ENCODE assay signal across 11 mouse cellular contexts in genomic region chr13:71506777-71507176, GRCm38 (mm10).
A peak's percentile ranks its signal among the peaks of the same experiment; 100 is the strongest.
DNase-seq lines count a peak whose midpoint lies in the region; ATAC-seq lines count a peak whose summit lies in the region.
"Had no signal": no experiment of that assay in that cellular context is flagged by ENCODE, and none has a peak within 500 bp of the region (broad histone marks: within the 10 kb centered on the region; RNA-seq: fewer than 3 reads in every experiment).

No protein-coding gene starts in this region.

- H3K36me3 ChIP-seq in forebrain, embryonic 10.5 days (replicated peaks) = no peaks in the 10 kb centered on the region
- no peaks in the 10 kb centered on the region for H3K36me3 ChIP-seq in forebrain, embryonic 16.5 days (ENCODE audit: control insufficient read depth, insufficient read depth)
- H3K36me3 ChIP-seq in kidney, embryonic 16.5 days (ENCODE audit: insufficient read depth, low read length) = no peaks in the 10 kb centered on the region
- H3K36me3 ChIP-seq in hindbrain, embryonic 15.5 days = no peaks in the 10 kb centered on the region
- H3K36me3 ChIP-seq: limb, embryonic 15.5 days had no signal

- 32% methylated on average over 7 of the region's 7 CpGs for WGBS in forebrain, embryonic 10.5 days
- WGBS in forebrain, embryonic 16.5 days = 30% methylated on average over 7 of the region's 7 CpGs
- WGBS in kidney, embryonic 16.5 days = 27% methylated on average over 7 of the region's 7 CpGs
- WGBS in hindbrain, embryonic 15.5 days = 24% methylated on average over 7 of the region's 7 CpGs

- H3K27me3 ChIP-seq in forebrain, embryonic 10.5 days (ENCODE audit: poor library complexity, severe bottlenecking) = peaks cover 67% of the 10 kb centered on the region
- H3K27me3 ChIP-seq in forebrain, embryonic 16.5 days (replicated peaks; ENCODE audit: control insufficient read depth, insufficient read depth, low read length) = 0 out of 2 replicates have a peak, but pooled peaks cover 2% of the 10 kb centered on the region
- H3K27me3 ChIP-seq in kidney, embryonic 16.5 days (ENCODE audit: insufficient read depth, low read length) = no peaks in the 10 kb centered on the region
- H3K27me3 ChIP-seq in hindbrain, embryonic 15.5 days = no peaks in the 10 kb centered on the region; the same call in 1 of the 2 replicates

- 0 out of 2 replicates have a peak overlapping the region, but pooled peaks have one; percentile 75 for H3K27ac ChIP-seq in forebrain, embryonic 10.5 days
- no peak overlapping the region; the same call in 1 of the 2 replicates for H3K27ac ChIP-seq in forebrain, embryonic 16.5 days (ENCODE audit: low read length)
- H3K27ac ChIP-seq in kidney, embryonic 16.5 days (ENCODE audit: low read length) = peak overlapping the region; percentile 76; the same call in 1 of the 2 replicates
- peak overlapping the region; percentile 38; the same call in 1 of the 2 replicates for H3K27ac ChIP-seq in hindbrain, embryonic 15.5 days (replicated peaks)
- H3K27ac ChIP-seq: layer of hippocampus, adult 2 months; limb, embryonic 15.5 days had no signal

- no peak overlapping the region for H3K9ac ChIP-seq in forebrain, embryonic 16.5 days (replicated peaks; ENCODE audit: low read depth, low read length)
- H3K9ac ChIP-seq in kidney, embryonic 16.5 days (replicated peaks; ENCODE audit: low read length) = no peak overlapping the region; the same call in 1 of the 2 replicates
- no peak overlapping the region for H3K9ac ChIP-seq in hindbrain, embryonic 15.5 days
- H3K9ac ChIP-seq: limb, embryonic 15.5 days had no signal

- ATAC-seq in forebrain, embryonic 16.5 days = no peak
- no peak for ATAC-seq in kidney, embryonic 16.5 days (ENCODE audit: low FRiP score, low TSS enrichment)
- ATAC-seq in hindbrain, embryonic 15.5 days (ENCODE audit: low FRiP score, low read depth) = no peak
- ATAC-seq in megakaryocyte, adult 5-6 weeks (ENCODE audit: poor library complexity, severe bottlenecking) = no peak

- no peak overlapping the region for H3K4me2 ChIP-seq in forebrain, embryonic 16.5 days (ENCODE audit: low read length)
- H3K4me2 ChIP-seq in kidney, embryonic 16.5 days (replicated peaks; ENCODE audit: low read depth, low read length) = peak overlapping the region; percentile 38
- peak overlapping the region; percentile 42 for H3K4me2 ChIP-seq in hindbrain, embryonic 15.5 days

- H3K4me1 ChIP-seq in forebrain, embryonic 10.5 days = peaks cover 20% of the 10 kb centered on the region
- peaks cover 14% of the 10 kb centered on the region for H3K4me1 ChIP-seq in forebrain, embryonic 16.5 days (replicated peaks; ENCODE audit: control insufficient read depth, insufficient read depth, low read length)
- H3K4me1 ChIP-seq in kidney, embryonic 16.5 days (ENCODE audit: insufficient read depth, low read length) = peaks cover 5% of the 10 kb centered on the region; the same call in 1 of the 2 replicates
- peaks cover 18% of the 10 kb centered on the region for H3K4me1 ChIP-seq in hindbrain, embryonic 15.5 days (replicated peaks)

- H3K9me3 ChIP-seq in forebrain, embryonic 10.5 days = no peaks in the 10 kb centered on the region
- H3K9me3 ChIP-seq in forebrain, embryonic 16.5 days (ENCODE audit: control insufficient read depth, low read length) = no peaks in the 10 kb centered on the region
- H3K9me3 ChIP-seq in kidney, embryonic 16.5 days (ENCODE audit: low read length) = no peaks in the 10 kb centered on the region
- H3K9me3 ChIP-seq in hindbrain, embryonic 15.5 days = no peaks in the 10 kb centered on the region
- H3K9me3 ChIP-seq: limb, embryonic 15.5 days had no signal

- H3K4me3 ChIP-seq in forebrain, embryonic 10.5 days = no peak overlapping the region
- no peak overlapping the region for H3K4me3 ChIP-seq in forebrain, embryonic 16.5 days (replicated peaks; ENCODE audit: low read length)
- 0 out of 2 replicates have a peak overlapping the region, but pooled peaks have one; percentile 12 for H3K4me3 ChIP-seq in kidney, embryonic 16.5 days (ENCODE audit: low read length)
- H3K4me3 ChIP-seq in hindbrain, embryonic 15.5 days = no peak overlapping the region
- H3K4me3 ChIP-seq: limb, embryonic 15.5 days had no signal

- no peak for DNase-seq in forebrain, embryonic 10.5 days (ENCODE audit: extremely low spot score, low spot score)
- DNase-seq in kidney, postnatal 36 days = no peak
- DNase-seq in brain, adult 2 months (ENCODE audit: low read depth, low spot score) = peak; percentile 27
- no peak for DNase-seq in gastrocnemius, postnatal 10 days
- DNase-seq: thymus, postnatal 36 days had no signal
